Mouse (Mus musculus) liver, adult 2 months (tissue): ENCODE data around the gene Arrdc5. TPM values are rescaled to one million over a fixed set of nuclear protein-coding genes. Genes with fewer than 3 reads are reported as not detected.
A peak's percentile ranks its signal among the peaks of the same experiment; 100 is the strongest.

Source experiments
- DNase-seq: peaks from one replicate; pipeline ENCODE4 v3.0.0-alpha.2; 2011; ENCODE audit warnings: low read depth, low spot score; ENCODE audit errors: extremely low read depth
- H3K27ac ChIP-seq: fragments of 200-500 bp; replicated peaks from 2 replicates; pipeline ENCODE4 v1.5.1; 2012; ENCODE audit warnings: low read depth, mild to moderate bottlenecking, control low read depth, inconsistent platforms, low read length; ENCODE audit not compliant: insufficient read depth
- H3K27me3 ChIP-seq: fragments of 200-500 bp; 2 replicates; pipeline ENCODE4 v1.6.1; 2012; ENCODE audit warnings: mild to moderate bottlenecking, moderate library complexity, low read length, inconsistent platforms; ENCODE audit not compliant: control insufficient read depth, insufficient read depth
- H3K36me3 ChIP-seq: fragments of 200-500 bp; 2 replicates; pipeline ENCODE4 v1.6.1; 2012; ENCODE audit warnings: low read length, inconsistent platforms; ENCODE audit not compliant: control insufficient read depth, insufficient read depth
- H3K4me1 ChIP-seq: fragments of 200-500 bp; 2 replicates; pipeline ENCODE4 v1.6.1; 2011; ENCODE audit warnings: low read length; ENCODE audit not compliant: control insufficient read depth, insufficient read depth
- H3K4me3 ChIP-seq: fragments of 200-500 bp; 2 replicates; pipeline ENCODE4 v1.5.1; 2011; ENCODE audit warnings: low read depth, mild to moderate bottlenecking, control low read depth, low read length, moderate library complexity; ENCODE audit not compliant: insufficient read depth
- H3K79me2 ChIP-seq: fragments of 200-500 bp; 2 replicates; pipeline ENCODE4 v1.6.1; 2012; ENCODE audit warnings: inconsistent platforms, mild to moderate bottlenecking, low read length, moderate library complexity; ENCODE audit not compliant: control insufficient read depth, insufficient read depth
- H3K9ac ChIP-seq: fragments of 200-500 bp; 2 replicates; pipeline ENCODE4 v1.6.1; 2012; ENCODE audit warnings: low read depth, mild to moderate bottlenecking, control low read depth, inconsistent platforms, low read length
- CTCF ChIP-seq: fragments of 200-500 bp; IDR thresholded peaks from 2 replicates; pipeline ENCODE4 v1.5.1; 2011; ENCODE audit warnings: low read depth, low read length, control low read depth
- POLR2A ChIP-seq: fragments of 200-500 bp; IDR thresholded peaks from 2 replicates; pipeline ENCODE4 v1.6.1; 2011; ENCODE audit warnings: low read length, control low read depth; ENCODE audit not compliant: insufficient read depth; ENCODE audit errors: extremely low read depth
- WGBS: fragments of 180-500 bp; shearing (Covaris S2); methylation state at CpG from one replicate; pipeline ENCODE4 v1.1.7; 2018; 5-methylcytosine and 5-hydroxymethylcytosine counted together
- polyA plus RNA-seq: library from polyadenylated mRNA; depleted of rRNA; stranded (reverse); fragments of >200 nt; gene quantifications from 2 replicates; pipeline ENCODE4 v1.2.3, GENCODE M21; 2012
- total RNA-seq: library from RNA; depleted of rRNA; stranded (reverse); fragments of >200 nt; gene quantifications from 2 replicates; pipeline ENCODE4 v1.2.3, GENCODE M21; 2014

The Arrdc5 gene
- total and polyA plus RNA-seq, 2 experiments, result not detected

DNA sequence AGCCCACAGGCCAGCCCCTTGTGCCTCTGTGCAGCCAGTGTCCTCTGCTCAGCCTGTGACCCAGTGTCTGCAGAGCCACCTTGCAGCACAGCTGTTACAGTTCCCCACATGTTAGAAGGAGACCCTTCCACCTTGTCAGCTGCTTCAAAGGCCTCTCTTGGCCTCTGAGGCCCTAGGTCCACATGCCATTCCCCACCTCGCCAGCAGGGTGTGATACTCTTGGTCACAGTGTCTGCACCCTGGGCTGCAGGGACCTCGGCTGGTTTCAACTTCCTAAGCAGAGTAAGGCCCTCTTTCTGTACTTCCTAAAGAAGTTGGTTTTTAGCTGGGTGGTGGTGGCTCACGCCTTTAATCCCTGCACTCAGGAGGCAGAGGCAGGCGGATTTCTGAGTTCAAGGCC lies 38.8 kb upstream of the Arrdc5 start:
- Histone ChIP-seq H3K4me3 (no peak overlapping the region), H3K4me1 (peaks cover 6% of the 10 kb centered on the region)
- WGBS, result 85% methylated on average over 4 of the region's 4 CpGs

DNA sequence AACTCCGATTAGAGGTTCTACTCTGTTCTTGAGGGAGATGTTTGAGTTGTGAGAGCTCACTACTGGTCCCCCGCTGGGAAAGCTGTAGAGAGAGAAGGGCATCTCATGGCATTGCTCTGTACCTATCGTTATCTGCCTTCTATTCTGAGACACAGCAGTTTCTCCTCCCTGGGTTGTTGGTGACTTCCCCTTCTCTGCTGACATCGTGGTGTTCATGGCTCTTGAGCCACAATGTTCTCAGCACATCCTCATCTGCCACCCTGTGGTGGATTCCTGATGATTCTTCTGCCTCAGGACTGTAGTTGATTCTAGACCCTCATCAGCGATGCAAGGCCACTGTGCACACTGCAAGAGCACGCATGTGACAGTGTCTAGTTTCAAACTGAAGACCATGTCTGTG lies 37.7 kb upstream of the Arrdc5 start:
- peaks cover 66% of the 10 kb centered on the region for H3K79me2 ChIP-seq
- H3K27me3 ChIP-seq, result no peaks in the 10 kb centered on the region
- no peak overlapping the region for H3K4me3 ChIP-seq
- DNase-seq, result no peak
- H3K36me3 ChIP-seq, result no peaks in the 10 kb centered on the region
- H3K4me1 ChIP-seq, result peaks cover 6% of the 10 kb centered on the region
- H3K27ac ChIP-seq, result no peak overlapping the region
- H3K9ac ChIP-seq, result no peak overlapping the region
- WGBS, result 85% methylated on average over 6 of the region's 6 CpGs
- TF ChIP-seq POLR2A (no peak), CTCF (no peak)

More for the DNA sequence above, 38.8 kb upstream of the Arrdc5 start:
- TF ChIP-seq POLR2A (no peak), CTCF (peak; percentile 63)
- H3K79me2 ChIP-seq, result peaks cover 67% of the 10 kb centered on the region
- DNase-seq, result no peak
- no peaks in the 10 kb centered on the region for H3K27me3 ChIP-seq
- no peaks in the 10 kb centered on the region for H3K36me3 ChIP-seq
- no peak overlapping the region for H3K27ac ChIP-seq
- H3K9ac ChIP-seq, result no peak overlapping the region

DNA sequence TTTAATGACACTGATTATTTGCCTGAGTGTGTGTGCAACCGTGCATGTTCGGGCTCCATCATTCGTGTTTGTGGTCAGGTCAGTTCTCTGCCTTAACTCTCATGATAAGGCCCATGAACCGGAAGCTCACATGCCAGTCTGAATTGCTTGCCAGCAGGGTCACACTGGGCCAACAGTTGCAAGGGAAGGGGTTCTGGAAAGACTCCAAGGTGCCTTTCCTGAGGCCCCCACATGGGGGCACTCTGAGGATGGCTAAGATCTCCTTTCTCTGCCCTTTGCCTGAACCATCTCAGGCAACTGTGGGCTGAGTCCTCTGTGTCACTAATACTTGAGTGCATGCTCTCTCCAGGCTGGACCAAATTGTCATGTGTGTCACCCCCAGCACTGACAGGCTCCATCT lies 37.1 kb upstream of the Arrdc5 start:
- peak; percentile 51 for DNase-seq
- TF ChIP-seq POLR2A, result no peak
- TF ChIP-seq CTCF, result peak; percentile 69

DNA sequence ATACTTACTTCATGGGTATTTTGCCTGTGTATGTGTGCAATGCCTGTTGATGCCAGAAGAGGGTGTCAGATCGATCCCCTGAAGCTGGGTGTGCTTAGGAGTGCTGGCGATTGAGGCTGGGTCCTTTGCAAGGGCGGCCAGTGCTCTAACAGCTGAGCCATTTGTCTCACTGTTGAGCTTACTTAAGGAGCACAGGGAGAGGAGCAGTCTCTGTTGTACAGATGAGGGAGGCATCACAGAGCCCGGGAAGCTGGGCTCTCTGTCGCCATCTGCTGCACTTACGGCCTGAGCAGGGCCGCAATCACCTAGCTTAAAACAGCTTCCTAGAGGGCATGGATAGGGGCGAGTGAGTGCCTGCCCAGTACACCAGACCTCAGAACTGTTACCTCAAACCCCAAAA lies 32.9 kb upstream of the Arrdc5 start:
- DNase-seq, result no peak
- Histone ChIP-seq H3K36me3 (no peaks in the 10 kb centered on the region), H3K9ac (no peak overlapping the region), H3K27ac (no peak overlapping the region), H3K4me3 (no peak overlapping the region), H3K27me3 (no peaks in the 10 kb centered on the region), H3K4me1 (peaks cover 17% of the 10 kb centered on the region), H3K79me2 (peaks cover 71% of the 10 kb centered on the region)
- WGBS, result 72% methylated on average over 8 of the region's 8 CpGs
- TF ChIP-seq CTCF (peak; percentile 46), POLR2A (no peak)

More for the DNA sequence above, 37.1 kb upstream of the Arrdc5 start:
- Histone ChIP-seq H3K36me3 (no peaks in the 10 kb centered on the region), H3K79me2 (peaks cover 70% of the 10 kb centered on the region), H3K27me3 (no peaks in the 10 kb centered on the region), H3K4me3 (no peak overlapping the region), H3K9ac (no peak overlapping the region), H3K4me1 (peaks cover 6% of the 10 kb centered on the region), H3K27ac (no peak overlapping the region)
- 4% methylated on average over 4 of the region's 4 CpGs for WGBS

DNA sequence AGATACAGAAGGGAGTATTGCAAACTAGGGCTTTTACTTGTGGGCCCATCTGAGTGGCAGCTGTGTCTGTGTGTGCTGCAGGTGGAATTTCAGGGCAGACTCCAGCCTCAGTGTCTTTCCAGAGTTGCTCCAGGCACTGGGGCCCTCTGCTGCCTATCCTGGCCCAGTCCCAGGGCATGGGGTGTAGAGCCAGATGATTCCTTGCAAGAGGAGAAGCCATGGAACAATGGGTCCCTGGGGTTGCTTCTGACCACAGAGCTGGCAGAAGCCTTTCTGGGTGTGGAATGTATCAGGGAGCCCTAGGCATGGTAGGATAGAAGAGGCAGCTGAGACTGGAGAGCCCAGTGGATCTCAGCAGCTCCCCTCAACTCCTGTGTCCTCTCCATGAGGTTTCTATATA lies 31.2 kb upstream of the Arrdc5 start:
- TF ChIP-seq CTCF (no peak), POLR2A (no peak)
- Histone ChIP-seq H3K27me3 (no peaks in the 10 kb centered on the region), H3K36me3 (no peaks in the 10 kb centered on the region), H3K9ac (no peak overlapping the region), H3K79me2 (peaks cover 73% of the 10 kb centered on the region), H3K27ac (no peak overlapping the region), H3K4me1 (peaks cover 19% of the 10 kb centered on the region), H3K4me3 (no peak overlapping the region)
- DNase-seq, result no peak

DNA sequence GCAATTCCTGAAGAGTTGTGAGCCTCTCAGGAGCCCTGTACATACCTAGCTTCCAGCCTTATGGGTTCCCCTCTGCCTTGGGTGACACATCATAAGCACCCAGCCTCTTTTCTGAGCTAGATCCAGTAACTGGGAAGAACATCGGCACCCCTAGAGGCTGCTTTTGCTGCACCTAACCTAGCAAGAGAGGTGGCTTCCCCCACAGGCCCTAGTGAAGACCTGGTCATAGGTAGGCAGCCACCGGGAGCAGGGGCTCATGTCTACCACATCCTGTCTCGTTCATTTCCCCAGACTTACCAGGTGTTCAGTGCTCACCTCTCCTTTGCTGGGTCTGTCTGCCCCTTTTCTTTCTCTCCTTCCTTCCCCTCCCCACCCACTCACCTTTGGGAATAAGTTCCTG lies 30.3 kb upstream of the Arrdc5 start:
- Histone ChIP-seq H3K9ac (no peak overlapping the region), H3K36me3 (no peaks in the 10 kb centered on the region), H3K27ac (no peak overlapping the region), H3K27me3 (no peaks in the 10 kb centered on the region), H3K4me3 (no peak overlapping the region), H3K4me1 (peaks cover 19% of the 10 kb centered on the region), H3K79me2 (peaks cover 65% of the 10 kb centered on the region)
- TF ChIP-seq CTCF (no peak), POLR2A (no peak)
- no peak for DNase-seq
- WGBS, result 73% methylated on average over 3 of the region's 3 CpGs
